Mouse (Mus musculus) midbrain, embryonic 13.5 days (tissue): Measurements from ENCODE around the gene Shb. TPM values are rescaled to one million over a fixed set of nuclear protein-coding genes. Genes with fewer than 3 reads are reported as not detected.

Source experiments
- ATAC-seq: fragments of 200-750 bp; cut with Nextera tagmentation; 2 replicates; pipeline ENCODE4 v1.8.0; 2017; ENCODE audit warnings: mild to moderate bottlenecking, moderate TSS enrichment, moderate library complexity
- H3K27ac ChIP-seq: fragments of 300-500 bp; sonication (generic); 2 replicates; pipeline ENCODE4 v1.5.1; 2015; ENCODE audit warnings: inconsistent platforms, mild to moderate bottlenecking, moderate library complexity
- H3K27me3 ChIP-seq: fragments of 300-500 bp; sonication (generic); 2 replicates; pipeline ENCODE4 v1.6.1; 2015; ENCODE audit warnings: mild to moderate bottlenecking, inconsistent platforms
- H3K36me3 ChIP-seq: fragments of 300-500 bp; sonication (generic); 2 replicates; pipeline ENCODE4 v1.6.1; 2015; ENCODE audit warnings: mild to moderate bottlenecking, inconsistent platforms
- H3K4me1 ChIP-seq: fragments of 300-500 bp; sonication (generic); replicated peaks from 2 replicates; pipeline ENCODE4 v1.6.1; 2015; ENCODE audit warnings: inconsistent platforms
- H3K4me2 ChIP-seq: fragments of 300-500 bp; sonication (generic); replicated peaks from 2 replicates; pipeline ENCODE4 v1.6.1; 2015; ENCODE audit warnings: moderate library complexity, mild to moderate bottlenecking, inconsistent platforms
- H3K4me3 ChIP-seq: fragments of 300-500 bp; sonication (generic); replicated peaks from 2 replicates; pipeline ENCODE4 v1.5.1; 2015; ENCODE audit warnings: mild to moderate bottlenecking, inconsistent platforms
- H3K9ac ChIP-seq: fragments of 300-500 bp; sonication (generic); replicated peaks from 2 replicates; pipeline ENCODE4 v1.6.1; 2015; ENCODE audit warnings: mild to moderate bottlenecking, inconsistent platforms
- H3K9me3 ChIP-seq: fragments of 300-500 bp; sonication (generic); 2 replicates; pipeline ENCODE4 v1.6.1; 2016; ENCODE audit warnings: mild to moderate bottlenecking, inconsistent platforms
- WGBS: fragments of 180-500 bp; shearing (Covaris S2); methylation state at CpG from one replicate; pipeline ENCODE4 v1.1.7; 2015; 5-methylcytosine and 5-hydroxymethylcytosine counted together
- polyA plus RNA-seq: library from polyadenylated mRNA; unstranded; fragments of >200 nt; fragmentation: Nextera tagmentation; extraction: Ambion mirVana; gene quantifications from 2 replicates; pipeline ENCODE4 v1.2.1, GENCODE M21; 2015

Shb gene
- polyA plus RNA-seq, 1 experiment from 2014 or later = 3.6 TPM

- Histone ChIP-seq H3K9ac (no peak overlapping the region), H3K27me3 (peaks cover 24% of the 10 kb centered on the region), H3K4me2 (peak overlapping the region; percentile 80), H3K4me3 (no peak overlapping the region), H3K36me3 (no peaks in the 10 kb centered on the region), H3K27ac (no peak overlapping the region), H3K9me3 (no peaks in the 10 kb centered on the region), H3K4me1 (peaks cover 55% of the 10 kb centered on the region)
- 91% methylated on average over 3 of the region's 3 CpGs for WGBS
- no peak for ATAC-seq
Measured at GRCm38 (mm10) chr4:45526175-45526574, 6.1 kb downstream of the Shb start.

- 95% methylated on average over 3 of the region's 3 CpGs for WGBS
- Histone ChIP-seq H3K9ac (no peak overlapping the region), H3K4me2 (no peak overlapping the region; the same call in 1 of the 2 replicates), H3K4me3 (no peak overlapping the region), H3K27me3 (peaks cover 24% of the 10 kb centered on the region), H3K4me1 (peaks cover 54% of the 10 kb centered on the region), H3K9me3 (no peaks in the 10 kb centered on the region), H3K36me3 (no peaks in the 10 kb centered on the region), H3K27ac (no peak overlapping the region)
- ATAC-seq = no peak
Measured at GRCm38 (mm10) chr4:45525541-45525940, 6.7 kb downstream of the Shb start.

- Histone ChIP-seq H3K27me3 (peaks cover 24% of the 10 kb centered on the region), H3K36me3 (no peaks in the 10 kb centered on the region), H3K4me3 (no peak overlapping the region), H3K4me2 (no peak overlapping the region), H3K27ac (no peak overlapping the region), H3K9me3 (no peaks in the 10 kb centered on the region), H3K4me1 (peaks cover 49% of the 10 kb centered on the region), H3K9ac (no peak overlapping the region)
- no peak for ATAC-seq
- WGBS = 91% methylated on average over 4 of the region's 4 CpGs
Measured at GRCm38 (mm10) chr4:45524602-45525001, 7.7 kb downstream of the Shb start.

- Histone ChIP-seq H3K4me1 (peaks cover 36% of the 10 kb centered on the region), H3K9ac (no peak overlapping the region), H3K4me3 (no peak overlapping the region), H3K27me3 (peaks cover 22% of the 10 kb centered on the region), H3K9me3 (no peaks in the 10 kb centered on the region), H3K4me2 (no peak overlapping the region), H3K36me3 (no peaks in the 10 kb centered on the region), H3K27ac (no peak overlapping the region)
- no peak for ATAC-seq
- WGBS = 86% methylated on average over 6 of the region's 6 CpGs
Measured at GRCm38 (mm10) chr4:45523360-45523759, 8.9 kb downstream of the Shb start.

GRCm38 (mm10) chr4:45522956-45523355 lies 9.3 kb downstream of the Shb start:
- H3K9me3 ChIP-seq = no peaks in the 10 kb centered on the region
- peaks cover 32% of the 10 kb centered on the region for H3K4me1 ChIP-seq
- H3K36me3 ChIP-seq = no peaks in the 10 kb centered on the region
- H3K27ac ChIP-seq = no peak overlapping the region
- peaks cover 18% of the 10 kb centered on the region for H3K27me3 ChIP-seq
- no peak overlapping the region for H3K4me3 ChIP-seq
- ATAC-seq = no peak
- H3K4me2 ChIP-seq = no peak overlapping the region
- no peak overlapping the region for H3K9ac ChIP-seq

- Histone ChIP-seq H3K9me3 (no peaks in the 10 kb centered on the region), H3K36me3 (no peaks in the 10 kb centered on the region), H3K27me3 (peaks cover 14% of the 10 kb centered on the region), H3K27ac (no peak overlapping the region), H3K4me3 (no peak overlapping the region), H3K4me1 (peaks cover 28% of the 10 kb centered on the region), H3K4me2 (no peak overlapping the region), H3K9ac (no peak overlapping the region)
- no peak for ATAC-seq
- WGBS = 78% methylated on average over 4 of the region's 4 CpGs
Measured at GRCm38 (mm10) chr4:45522583-45522900, 9.7 kb downstream of the Shb start.

- Histone ChIP-seq H3K4me3 (no peak overlapping the region), H3K9me3 (no peaks in the 10 kb centered on the region), H3K27me3 (peaks cover 9% of the 10 kb centered on the region), H3K9ac (no peak overlapping the region), H3K4me1 (peaks cover 28% of the 10 kb centered on the region), H3K27ac (no peak overlapping the region), H3K4me2 (no peak overlapping the region), H3K36me3 (no peaks in the 10 kb centered on the region)
- 55% methylated on average over 9 of the region's 9 CpGs for WGBS
- ATAC-seq = no peak
Measured at GRCm38 (mm10) chr4:45521705-45522582, 10.3 kb downstream of the Shb start.

- no peak overlapping the region for H3K27ac ChIP-seq
- peaks cover 21% of the 10 kb centered on the region for H3K4me1 ChIP-seq
- no peak overlapping the region for H3K4me3 ChIP-seq
- H3K36me3 ChIP-seq = no peaks in the 10 kb centered on the region
- no peaks in the 10 kb centered on the region for H3K9me3 ChIP-seq
- WGBS = 79% methylated on average over 8 of the region's 8 CpGs
- H3K27me3 ChIP-seq = peaks cover 22% of the 10 kb centered on the region
- no peak for ATAC-seq
- H3K4me2 ChIP-seq = no peak overlapping the region
- H3K9ac ChIP-seq = no peak overlapping the region
Measured at GRCm38 (mm10) chr4:45520375-45520774, 11.9 kb downstream of the Shb start.

GRCm38 (mm10) chr4:45517399-45517798 lies 14.9 kb downstream of the Shb start:
- H3K4me3 ChIP-seq = no peak overlapping the region
- H3K9ac ChIP-seq = no peak overlapping the region
- H3K4me2 ChIP-seq = no peak overlapping the region
- 46% methylated on average over 4 of the region's 4 CpGs for WGBS
- no peak overlapping the region for H3K27ac ChIP-seq
- H3K27me3 ChIP-seq = peaks cover 25% of the 10 kb centered on the region
- H3K4me1 ChIP-seq = peaks cover 46% of the 10 kb centered on the region
- ATAC-seq = no peak
- no peaks in the 10 kb centered on the region for H3K36me3 ChIP-seq
- no peaks in the 10 kb centered on the region for H3K9me3 ChIP-seq

GRCm38 (mm10) chr4:45515894-45516293 lies 16.4 kb downstream of the Shb start:
- H3K4me3 ChIP-seq = no peak overlapping the region
- no peaks in the 10 kb centered on the region for H3K36me3 ChIP-seq
- peaks cover 27% of the 10 kb centered on the region for H3K27me3 ChIP-seq
- H3K4me1 ChIP-seq = peaks cover 34% of the 10 kb centered on the region
- H3K9ac ChIP-seq = no peak overlapping the region
- whole genome bisulfite sequencing = 73% methylated on average over 4 of the region's 4 CpGs
- no peak for ATAC-seq
- H3K9me3 ChIP-seq = no peaks in the 10 kb centered on the region
- H3K4me2 ChIP-seq = no peak overlapping the region
- H3K27ac ChIP-seq = no peak overlapping the region

GRCm38 (mm10) chr4:45514406-45514805 lies 17.9 kb downstream of the Shb start:
- H3K4me2 ChIP-seq = peak overlapping the region; percentile 41
- no peak overlapping the region for H3K4me3 ChIP-seq
- no peak overlapping the region for H3K27ac ChIP-seq
- no peaks in the 10 kb centered on the region for H3K9me3 ChIP-seq
- 14% methylated on average over 7 of the region's 7 CpGs for WGBS
- peaks cover 27% of the 10 kb centered on the region for H3K27me3 ChIP-seq
- peaks cover 44% of the 10 kb centered on the region for H3K4me1 ChIP-seq
- no peaks in the 10 kb centered on the region for H3K36me3 ChIP-seq
- 0 out of 2 replicates have a peak, but pooled peaks have one; percentile 37 for ATAC-seq
- 0 out of 2 replicates have a peak overlapping the region, but pooled peaks have one; percentile 0 for H3K9ac ChIP-seq

- H3K27ac ChIP-seq = peak overlapping the region; percentile 62; the same call in 1 of the 2 replicates
- H3K9me3 ChIP-seq = no peaks in the 10 kb centered on the region
- H3K4me1 ChIP-seq = peaks cover 50% of the 10 kb centered on the region
- no peaks in the 10 kb centered on the region for H3K36me3 ChIP-seq
- peak overlapping the region; percentile 41 for H3K4me2 ChIP-seq
- ATAC-seq = peak; percentile 75
- H3K27me3 ChIP-seq = peaks cover 24% of the 10 kb centered on the region
- H3K9ac ChIP-seq = peak overlapping the region; percentile 46
- 2% methylated on average over 10 of the region's 10 CpGs for WGBS
- peak overlapping the region; percentile 11; the same call in 1 of the 2 replicates for H3K4me3 ChIP-seq
Measured at GRCm38 (mm10) chr4:45513791-45514293, 18.4 kb downstream of the Shb start.
